Mouse (Mus musculus) bone marrow macrophage, adult 2 months (primary cell): ENCODE measurements around the gene Pik3cd.
"Not testable (repeated sequence)": the region's sequence is repeated elsewhere in the genome, so short reads cannot be mapped to it uniquely, and the experiment has no call there.

ENCODE experiments used
- CTCF ChIP-seq: IDR thresholded peaks from 2 replicates; pipeline ENCODE4 v1.5.1; 2012; ENCODE audit warnings: low read depth, mild to moderate bottlenecking, low read length, moderate library complexity
- POLR2A ChIP-seq: IDR thresholded peaks from 2 replicates; pipeline ENCODE4 v1.6.1; 2012; ENCODE audit warnings: mild to moderate bottlenecking, low read depth, low read length, borderline replicate concordance

DNA sequence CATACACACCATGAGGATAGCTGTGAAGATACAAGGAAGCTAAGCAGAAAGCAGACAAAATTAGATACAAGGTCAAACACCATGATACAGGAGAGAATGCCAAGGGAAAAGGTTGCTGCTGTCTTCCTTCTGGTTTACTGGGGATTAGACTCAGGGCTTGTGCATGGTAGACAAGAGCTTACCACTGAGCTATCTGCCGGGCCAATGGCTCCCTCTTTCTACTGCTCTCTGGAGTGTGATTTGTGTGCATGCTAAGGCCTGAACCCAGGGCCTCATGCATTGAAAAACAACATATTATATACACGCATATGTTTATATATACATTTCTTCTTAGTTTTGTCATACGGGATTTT lies 47.3 kb upstream of the Pik3cd start:
- TF ChIP-seq POLR2A, CTCF: not testable (repeated sequence)
